Mouse (Mus musculus) lung, postnatal 0 days (tissue): ENCODE results near the gene Amigo2.

Source experiments
- CTCF ChIP-seq: IDR thresholded peaks from 2 replicates; pipeline ENCODE4 v1.5.1; 2016; ENCODE audit warnings: antibody characterized with exemption, mild to moderate bottlenecking
- EP300 ChIP-seq: IDR thresholded peaks from 2 replicates; pipeline ENCODE4 v1.6.1; 2016; ENCODE audit warnings: antibody characterized with exemption, mild to moderate bottlenecking, control low read depth

GRCm38 (mm10) chr15:97259300-97259699, 12.2 kb upstream of the Amigo2 start:
- TF ChIP-seq CTCF (no peak), EP300 (no peak)
